Comparison of ENCODE assay signal across 14 mouse cellular contexts in genomic region chr2:145226100-145226499, GRCm38 (mm10). TPM values are rescaled to one million over a fixed set of nuclear protein-coding genes. Genes with fewer than 3 reads are reported as not detected.
A peak's percentile ranks its signal among the peaks of the same experiment; 100 is the strongest.
DNase-seq lines count a peak whose midpoint lies in the region; ATAC-seq and TF ChIP-seq lines count a peak whose summit lies in the region.
"Had no signal": no experiment of that assay in that cellular context is flagged by ENCODE, and none has a peak within 500 bp of the region (broad histone marks: within the 10 kb centered on the region; RNA-seq: fewer than 3 reads in every experiment).

No protein-coding gene starts in this region.

- 0 out of 2 replicates have a peak overlapping the region, but pooled peaks have one; percentile 29 for H3K27ac ChIP-seq in heart, embryonic 10.5 days
- peak overlapping the region; percentile 64; the same call in 1 of the 2 replicates for H3K27ac ChIP-seq in liver, postnatal 0 days (ENCODE audit: low read depth)
- H3K27ac ChIP-seq in midbrain, embryonic 11.5 days (ENCODE audit: low read depth, low read length): no peak overlapping the region
- no peak overlapping the region for H3K27ac ChIP-seq in hindbrain, postnatal 0 days
- H3K27ac ChIP-seq: intestine, embryonic 15.5 days; midbrain, embryonic 13.5 days; neural tube, embryonic 12.5 days had no signal

- no peak for DNase-seq in heart, embryonic 10.5 days (ENCODE audit: low spot score)
- DNase-seq in heart, postnatal 4 days: no peak
- peak; percentile 20 for DNase-seq in layer of hippocampus, adult 9-11 months
- DNase-seq in layer of hippocampus, postnatal 25 days (ENCODE audit: extremely low spot score in 1 of 2, low spot score in 1 of 2): no peak
- no peak for DNase-seq in liver, postnatal 0 days
- no peak for DNase-seq in midbrain, embryonic 11.5 days (ENCODE audit: low spot score, missing footprints)
- DNase-seq in hindbrain, postnatal 0 days (ENCODE audit: low spot score): no peak
- DNase-seq: gastrocnemius, postnatal 25 days had no signal

- H3K9me3 ChIP-seq in heart, embryonic 10.5 days: no peaks in the 10 kb centered on the region
- no peaks in the 10 kb centered on the region for H3K9me3 ChIP-seq in liver, postnatal 0 days (ENCODE audit: low read length)
- no peaks in the 10 kb centered on the region for H3K9me3 ChIP-seq in midbrain, embryonic 11.5 days (ENCODE audit: control insufficient read depth, low read length)
- no peaks in the 10 kb centered on the region for H3K9me3 ChIP-seq in hindbrain, postnatal 0 days (ENCODE audit: low read length)
- H3K9me3 ChIP-seq: intestine, embryonic 15.5 days; midbrain, embryonic 13.5 days; neural tube, embryonic 12.5 days had no signal

- H3K4me2 ChIP-seq in liver, postnatal 0 days (ENCODE audit: low read depth, low read length): no peak overlapping the region
- no peak overlapping the region for H3K4me2 ChIP-seq in midbrain, embryonic 11.5 days
- H3K4me2 ChIP-seq in hindbrain, postnatal 0 days (ENCODE audit: low read depth, low read length): no peak overlapping the region
- H3K4me2 ChIP-seq: intestine, embryonic 15.5 days; midbrain, embryonic 13.5 days; neural tube, embryonic 12.5 days had no signal

- H3K27me3 ChIP-seq in heart, embryonic 10.5 days (ENCODE audit: insufficient read depth, poor library complexity, severe bottlenecking): no peaks in the 10 kb centered on the region
- no peaks in the 10 kb centered on the region for H3K27me3 ChIP-seq in liver, postnatal 0 days (ENCODE audit: insufficient read depth, low read length)
- H3K27me3 ChIP-seq in midbrain, embryonic 11.5 days (ENCODE audit: control insufficient read depth, insufficient read depth, low read length): no peaks in the 10 kb centered on the region
- no peaks in the 10 kb centered on the region for H3K27me3 ChIP-seq in hindbrain, postnatal 0 days (ENCODE audit: insufficient read depth, low read length)
- H3K27me3 ChIP-seq: intestine, embryonic 15.5 days; midbrain, embryonic 13.5 days; neural tube, embryonic 12.5 days had no signal

- ATAC-seq in activated CD4-positive, CD25-positive, alpha-beta regulatory T cell, adult 4 months: peak; percentile 45
- peak; percentile 81 for ATAC-seq in liver, postnatal 0 days
- ATAC-seq in midbrain, embryonic 11.5 days (ENCODE audit: low FRiP score): no peak
- ATAC-seq in hindbrain, postnatal 0 days: no peak
- ATAC-seq: forebrain, embryonic 16.5 days; intestine, embryonic 15.5 days; midbrain, embryonic 13.5 days had no signal

- 77% methylated on average over 1 of the region's 1 CpGs for WGBS in heart, embryonic 10.5 days
- WGBS in liver, postnatal 0 days (ENCODE audit: insufficient replicate concordance): 25% methylated on average over 1 of the region's 1 CpGs
- 81% methylated on average over 1 of the region's 1 CpGs for WGBS in midbrain, embryonic 11.5 days
- 94% methylated on average over 1 of the region's 1 CpGs for WGBS in hindbrain, postnatal 0 days

- H3K9ac ChIP-seq in liver, postnatal 0 days (replicated peaks): no peak overlapping the region
- no peak overlapping the region for H3K9ac ChIP-seq in midbrain, embryonic 11.5 days (ENCODE audit: low read length)
- H3K9ac ChIP-seq in hindbrain, postnatal 0 days (replicated peaks; ENCODE audit: low read length): no peak overlapping the region
- H3K9ac ChIP-seq: intestine, embryonic 15.5 days; midbrain, embryonic 13.5 days; neural tube, embryonic 12.5 days had no signal

- TF ChIP-seq EP300 in liver, postnatal 0 days (IDR thresholded peaks at IDR 0.05; ENCODE audit: low read depth): peak; percentile 86

- TF ChIP-seq CTCF in liver, postnatal 0 days (IDR thresholded peaks at IDR 0.05; ENCODE audit: low read depth): no peak
- TF ChIP-seq CTCF in hindbrain, postnatal 0 days (IDR thresholded peaks at IDR 0.05; ENCODE audit: low read depth): no peak

- peaks cover 17% of the 10 kb centered on the region for H3K4me1 ChIP-seq in heart, embryonic 10.5 days
- peaks cover 14% of the 10 kb centered on the region for H3K4me1 ChIP-seq in liver, postnatal 0 days (ENCODE audit: insufficient read depth)
- no peaks in the 10 kb centered on the region for H3K4me1 ChIP-seq in midbrain, embryonic 11.5 days (ENCODE audit: control insufficient read depth, insufficient read depth, low read length)
- H3K4me1 ChIP-seq in hindbrain, postnatal 0 days (ENCODE audit: insufficient read depth, low read length): no peaks in the 10 kb centered on the region
- H3K4me1 ChIP-seq: midbrain, embryonic 13.5 days had no signal

- H3K36me3 ChIP-seq in heart, embryonic 10.5 days: no peaks in the 10 kb centered on the region
- no peaks in the 10 kb centered on the region for H3K36me3 ChIP-seq in liver, postnatal 0 days (replicated peaks; ENCODE audit: insufficient read depth, low read length)
- no peaks in the 10 kb centered on the region for H3K36me3 ChIP-seq in midbrain, embryonic 11.5 days (ENCODE audit: control insufficient read depth, insufficient read depth, low read length)
- no peaks in the 10 kb centered on the region for H3K36me3 ChIP-seq in hindbrain, postnatal 0 days (ENCODE audit: insufficient read depth, low read length)
- H3K36me3 ChIP-seq: intestine, embryonic 15.5 days; midbrain, embryonic 13.5 days; neural tube, embryonic 12.5 days had no signal

- H3K4me3 ChIP-seq in heart, embryonic 10.5 days: no peak overlapping the region
- H3K4me3 ChIP-seq in liver, postnatal 0 days (ENCODE audit: low read depth, low read length): no peak overlapping the region
- H3K4me3 ChIP-seq in midbrain, embryonic 11.5 days (ENCODE audit: low read depth, low read length): no peak overlapping the region
- H3K4me3 ChIP-seq in hindbrain, postnatal 0 days (ENCODE audit: low read length): no peak overlapping the region
- H3K4me3 ChIP-seq: intestine, embryonic 15.5 days; midbrain, embryonic 13.5 days; neural tube, embryonic 12.5 days had no signal

RNA-seq across cellular contexts. Expression of gene Slc24a3, which starts 58.5 kb away (rescaled TPM):
- 1.4 and 2.2 TPM in 2 replicates for polyA plus RNA-seq in heart, embryonic 10.5 days (2016; fragmentation: Nextera tagmentation; extraction: Ambion mirVana)
- total RNA-seq in heart, postnatal 4 days (2021): 1 to 10 TPM; 3.0 to 4.6 TPM
- 100 to 1,000 TPM; 199 to 201 TPM for total RNA-seq in layer of hippocampus, postnatal 25 days (2021)
- polyA plus RNA-seq in activated CD4-positive, CD25-positive, alpha-beta regulatory T cell, adult 4 months (2017; shearing (Covaris generic)): under 1 TPM; 0.56 to 0.76 TPM
- 0.40 TPM in 2 replicates for polyA plus RNA-seq in liver, postnatal 0 days (2015; fragmentation: Nextera tagmentation; extraction: Ambion mirVana)
- 1.6 and 1.9 TPM in 2 replicates for polyA plus RNA-seq in midbrain, embryonic 11.5 days (2014; fragmentation: Nextera tagmentation; extraction: Ambion mirVana)
- total RNA-seq in hindbrain, postnatal 0 days (2014; rRNA removed): 50.2 and 63.3 TPM in 2 replicates
- polyA plus RNA-seq in hindbrain, postnatal 0 days (2015; fragmentation: Nextera tagmentation; extraction: Ambion mirVana): 28.5 and 29.5 TPM in 2 replicates
- total RNA-seq: MEL had no signal

Comparison
In these comparisons a context has a peak if more than half of its experiments do, and no peak if none do; other contexts are left out.
1. H3K27ac ChIP-seq: peak in heart, embryonic 10.5 days (single experiment) and liver, postnatal 0 days (single experiment); none in midbrain, embryonic 11.5 days (single experiment) and hindbrain, postnatal 0 days (single experiment).
2. ATAC-seq: peak in activated CD4-positive, CD25-positive, alpha-beta regulatory T cell, adult 4 months (single experiment) and liver, postnatal 0 days (single experiment); none in midbrain, embryonic 11.5 days (single experiment) and hindbrain, postnatal 0 days (single experiment).